Mouse (Mus musculus) hindbrain, postnatal 0 days (tissue): ENCODE measurements at regions not wholly inside any gene's neighbourhood (a gene's known extent, or its start where the extent isn't known, plus 50 kb on each side); places are given as distances from the start of the nearest gene placed in this dataset.

Source experiments
- ATAC-seq: fragments of 200-750 bp; cut with Nextera tagmentation; 2 replicates; pipeline ENCODE4 v1.8.0; 2017; ENCODE audit warnings: mild to moderate bottlenecking, moderate TSS enrichment, moderate library complexity
- DNase-seq: peaks from one replicate; pipeline ENCODE4 v3.0.0-alpha.2; 2015; ENCODE audit warnings: low spot score
- H3K27ac ChIP-seq: fragments of 300-500 bp; sonication (generic); 2 replicates; pipeline ENCODE4 v1.5.1; 2014; ENCODE audit warnings: mild to moderate bottlenecking
- H3K27me3 ChIP-seq: fragments of 300-500 bp; sonication (generic); 2 replicates; pipeline ENCODE4 v1.6.1; 2014; ENCODE audit warnings: low read length, mixed read lengths; ENCODE audit not compliant: insufficient read depth
- H3K36me3 ChIP-seq: fragments of 300-500 bp; sonication (generic); 2 replicates; pipeline ENCODE4 v1.6.1; 2014; ENCODE audit warnings: low read length, mixed read lengths; ENCODE audit not compliant: insufficient read depth
- H3K4me1 ChIP-seq: fragments of 300-500 bp; sonication (generic); 2 replicates; pipeline ENCODE4 v1.6.1; 2014; ENCODE audit warnings: antibody characterized with exemption, low read length, mixed read lengths; ENCODE audit not compliant: insufficient read depth
- H3K4me2 ChIP-seq: fragments of 300-500 bp; sonication (generic); 2 replicates; pipeline ENCODE4 v1.6.1; 2014; ENCODE audit warnings: low read depth, mild to moderate bottlenecking, low read length, moderate library complexity, mixed read lengths
- H3K4me3 ChIP-seq: fragments of 300-500 bp; sonication (generic); 2 replicates; pipeline ENCODE4 v1.5.1; 2014; ENCODE audit warnings: low read length
- H3K9ac ChIP-seq: fragments of 300-500 bp; sonication (generic); replicated peaks from 2 replicates; pipeline ENCODE4 v1.6.1; 2014; ENCODE audit warnings: mild to moderate bottlenecking, low read length, moderate library complexity, mixed read lengths
- H3K9me3 ChIP-seq: fragments of 300-500 bp; sonication (generic); 2 replicates; pipeline ENCODE4 v1.6.1; 2016; ENCODE audit warnings: low read length, mixed read lengths
- CTCF ChIP-seq: IDR thresholded peaks from 2 replicates; pipeline ENCODE4 v1.5.1; 2016; ENCODE audit warnings: antibody characterized with exemption, control low read depth, low read depth
- whole genome bisulfite sequencing: fragments of 180-500 bp; shearing (Covaris S2); extraction: QIAGEN DNeasy Blood & Tissue Kit; methylation state at CpG from one replicate; pipeline ENCODE4 v1.1.7; 2014; 5-methylcytosine and 5-hydroxymethylcytosine counted together

DNA sequence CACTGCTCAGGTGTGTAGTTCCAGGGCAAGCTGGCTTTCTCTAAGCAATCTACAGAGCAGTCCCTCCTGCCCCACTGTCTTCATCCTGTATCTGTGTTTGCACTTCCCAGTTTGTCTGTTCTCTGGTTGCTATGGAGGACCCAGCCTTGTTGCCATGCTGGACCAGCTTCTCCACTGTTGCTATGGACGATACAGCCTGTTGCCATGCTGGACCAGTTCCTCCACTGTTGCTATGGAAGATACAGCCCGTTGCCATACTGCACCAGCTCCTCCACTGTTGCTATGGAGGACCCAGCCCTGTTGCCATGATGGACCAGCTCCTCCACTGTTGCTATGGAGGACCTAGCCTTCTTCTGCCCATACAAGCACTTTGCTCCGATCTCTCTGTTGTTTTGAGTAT is 88.8 kb upstream of the Six2 start:
- DNase-seq (peak; percentile 80), ATAC-seq (peak; percentile 97)
- H3K9me3 ChIP-seq, result no peaks in the 10 kb centered on the region
- no peaks in the 10 kb centered on the region for H3K27me3 ChIP-seq
- H3K27ac ChIP-seq, result 0 out of 2 replicates have a peak overlapping the region, but pooled peaks have one; percentile 11
- no peak overlapping the region for H3K9ac ChIP-seq
- TF ChIP-seq CTCF, result no peak
- no peak overlapping the region for H3K4me2 ChIP-seq
- no peak overlapping the region for H3K4me3 ChIP-seq
- no peaks in the 10 kb centered on the region for H3K36me3 ChIP-seq
- no peaks in the 10 kb centered on the region; the same call in 1 of the 2 replicates for H3K4me1 ChIP-seq
- WGBS, result 30% methylated on average over 3 of the region's 3 CpGs

DNA sequence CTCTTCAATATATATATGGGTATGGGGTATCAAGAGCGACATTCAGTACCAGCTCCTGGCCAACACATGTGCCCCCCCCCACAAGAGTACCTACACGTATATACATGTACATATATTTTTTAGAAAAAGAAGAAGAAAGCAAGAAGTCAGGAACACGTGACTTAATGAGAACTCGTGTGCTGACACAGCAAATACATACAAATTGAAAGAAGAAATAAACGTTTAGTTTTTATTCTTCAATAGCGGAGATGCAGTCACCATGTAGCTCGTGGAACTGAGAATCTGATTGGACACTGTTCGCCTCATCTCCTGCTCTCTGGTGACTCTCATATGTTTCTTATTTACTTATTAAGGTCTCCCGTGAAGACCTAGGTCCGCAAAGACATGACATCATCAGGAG is 80.3 kb upstream of the Six2 start:
- H3K9ac ChIP-seq, result no peak overlapping the region
- H3K4me1 ChIP-seq, result no peaks in the 10 kb centered on the region
- TF ChIP-seq CTCF, result no peak
- DNase-seq (no peak), ATAC-seq (no peak)
- no peak overlapping the region for H3K4me2 ChIP-seq
- no peaks in the 10 kb centered on the region for H3K9me3 ChIP-seq
- no peaks in the 10 kb centered on the region for H3K36me3 ChIP-seq
- no peak overlapping the region for H3K4me3 ChIP-seq
- no peak overlapping the region for H3K27ac ChIP-seq
- WGBS, result 90% methylated on average over 10 of the region's 10 CpGs
- no peaks in the 10 kb centered on the region for H3K27me3 ChIP-seq

DNA sequence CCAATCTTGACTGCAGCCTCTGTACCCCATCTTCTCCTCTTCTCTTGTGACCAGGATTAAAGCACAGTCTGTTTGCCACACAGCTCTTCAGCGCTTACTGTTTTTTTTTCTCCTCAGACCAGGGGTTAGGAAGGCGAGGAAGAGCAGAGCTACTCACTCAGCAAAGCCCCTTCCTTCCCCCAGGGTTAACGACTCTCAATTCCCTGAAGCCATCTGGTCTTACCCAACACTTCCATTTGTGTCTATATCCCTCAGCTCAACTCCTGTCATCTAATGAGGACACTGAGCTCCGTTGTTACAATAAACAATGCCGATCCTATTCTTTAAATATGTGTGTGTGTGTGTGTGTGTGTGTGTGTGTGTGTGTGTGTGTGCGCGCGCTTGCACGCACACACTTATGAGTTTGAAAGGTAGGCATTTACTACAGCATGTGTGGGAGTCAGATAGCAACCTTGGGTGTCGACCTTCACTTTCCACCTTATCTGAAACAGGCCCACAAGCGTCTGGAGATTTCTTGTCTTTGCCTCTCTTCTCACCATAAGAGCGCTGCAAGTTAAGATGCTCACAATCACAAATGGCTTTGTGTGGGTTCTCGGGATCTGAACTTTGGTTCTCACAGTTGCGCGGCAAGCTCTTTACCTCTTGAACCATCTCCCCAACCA is 79.3 kb upstream of the Six2 start:
- Histone ChIP-seq H3K4me2 (no peak overlapping the region), H3K4me1 (no peaks in the 10 kb centered on the region), H3K9ac (no peak overlapping the region), H3K9me3 (peaks cover 4% of the 10 kb centered on the region; the same call in 1 of the 2 replicates), H3K4me3 (no peak overlapping the region), H3K27ac (no peak overlapping the region), H3K36me3 (no peaks in the 10 kb centered on the region), H3K27me3 (no peaks in the 10 kb centered on the region)
- ATAC-seq (no peak), DNase-seq (no peak)
- WGBS, result 82% methylated on average over 15 of the region's 15 CpGs
- TF ChIP-seq CTCF, result no peak

DNA sequence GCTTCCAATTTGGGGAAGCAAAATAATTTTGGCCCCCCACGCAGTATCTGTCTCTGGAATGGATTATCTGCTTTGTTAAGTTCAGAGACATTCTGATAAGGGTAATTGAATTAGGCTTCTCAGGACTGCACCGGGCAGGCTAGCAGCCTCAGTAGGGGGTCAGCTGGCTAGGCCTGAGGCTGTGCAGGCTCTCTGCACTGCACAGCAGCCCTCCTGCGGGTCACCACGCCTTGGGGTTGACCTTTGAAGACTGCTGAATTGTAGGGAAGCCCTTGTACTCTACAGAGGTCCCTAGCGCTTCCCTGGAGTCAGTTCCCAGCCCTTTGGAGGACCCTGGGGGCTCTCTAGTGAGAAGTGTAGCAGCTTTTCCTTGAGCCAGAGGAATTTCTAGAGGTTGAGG is 78.5 kb upstream of the Six2 start:
- Histone ChIP-seq H3K27me3 (no peaks in the 10 kb centered on the region), H3K4me3 (no peak overlapping the region), H3K4me2 (no peak overlapping the region), H3K9me3 (peaks cover 6% of the 10 kb centered on the region; the same call in 1 of the 2 replicates), H3K27ac (no peak overlapping the region), H3K36me3 (no peaks in the 10 kb centered on the region), H3K9ac (no peak overlapping the region), H3K4me1 (no peaks in the 10 kb centered on the region)
- no peak for TF ChIP-seq CTCF
- DNase-seq (no peak), ATAC-seq (no peak)
- 16% methylated on average over 5 of the region's 5 CpGs for WGBS

DNA sequence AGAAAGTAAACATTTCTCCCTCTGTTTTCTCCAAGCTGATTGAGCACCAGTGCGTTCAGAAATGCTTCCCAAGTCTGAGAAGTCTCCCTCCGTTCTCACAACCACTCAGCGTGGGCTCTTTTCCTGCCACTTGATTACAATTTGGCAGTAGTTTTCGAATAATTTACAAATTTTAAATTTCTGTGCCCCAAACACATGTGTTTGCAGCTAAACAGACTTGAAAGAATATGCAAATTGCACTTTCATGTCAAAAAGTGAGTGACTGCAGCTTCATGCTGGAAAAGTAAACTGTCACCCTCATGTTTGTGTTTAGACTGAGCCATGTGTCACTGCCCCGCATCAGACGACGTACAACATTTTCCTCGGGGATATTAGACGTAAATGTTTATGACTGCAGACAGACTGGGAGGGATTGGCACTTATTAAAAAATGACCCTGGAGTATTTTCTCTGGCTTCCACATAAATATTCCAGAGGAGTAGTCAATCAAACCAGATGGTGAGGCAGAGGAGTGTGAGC is 70.6 kb upstream of the Six2 start:
- ATAC-seq (no peak), DNase-seq (no peak)
- no peak overlapping the region for H3K4me3 ChIP-seq
- H3K9ac ChIP-seq, result no peak overlapping the region
- H3K27me3 ChIP-seq, result no peaks in the 10 kb centered on the region
- H3K27ac ChIP-seq, result no peak overlapping the region
- no peaks in the 10 kb centered on the region for H3K4me1 ChIP-seq
- WGBS, result 47% methylated on average over 9 of the region's 9 CpGs
- H3K36me3 ChIP-seq, result no peaks in the 10 kb centered on the region
- TF ChIP-seq CTCF, result no peak
- no peak overlapping the region for H3K4me2 ChIP-seq
- H3K9me3 ChIP-seq, result peaks cover 6% of the 10 kb centered on the region; the same call in 1 of the 2 replicates

DNA sequence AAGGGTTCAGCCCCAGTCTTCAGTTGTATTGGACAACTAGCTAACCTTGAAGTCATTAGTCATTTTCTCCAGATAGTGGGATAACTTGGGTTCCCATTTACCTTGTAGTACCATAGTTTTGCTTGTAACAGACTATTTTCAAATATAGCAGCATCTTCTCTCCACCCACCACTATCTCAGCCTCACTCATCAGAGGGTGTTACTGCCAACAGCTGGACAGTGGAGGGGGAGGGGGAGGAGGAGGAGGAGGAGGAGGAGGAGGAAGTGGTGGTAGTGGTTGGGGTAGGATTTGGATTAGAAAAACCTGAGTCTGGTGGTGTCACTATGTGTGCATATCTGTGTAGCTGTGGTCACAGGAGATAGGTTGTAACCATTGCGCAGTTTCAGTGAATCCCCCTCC is 69.6 kb upstream of the Six2 start:
- H3K4me1 ChIP-seq, result no peaks in the 10 kb centered on the region
- TF ChIP-seq CTCF, result no peak
- no peak overlapping the region for H3K4me2 ChIP-seq
- ATAC-seq (no peak), DNase-seq (no peak)
- peaks cover 5% of the 10 kb centered on the region; the same call in 1 of the 2 replicates for H3K9me3 ChIP-seq
- 100% methylated on average over 1 of the region's 1 CpGs for WGBS
- H3K4me3 ChIP-seq, result no peak overlapping the region
- no peaks in the 10 kb centered on the region for H3K36me3 ChIP-seq
- no peaks in the 10 kb centered on the region for H3K27me3 ChIP-seq
- H3K27ac ChIP-seq, result no peak overlapping the region
- H3K9ac ChIP-seq, result no peak overlapping the region

DNA sequence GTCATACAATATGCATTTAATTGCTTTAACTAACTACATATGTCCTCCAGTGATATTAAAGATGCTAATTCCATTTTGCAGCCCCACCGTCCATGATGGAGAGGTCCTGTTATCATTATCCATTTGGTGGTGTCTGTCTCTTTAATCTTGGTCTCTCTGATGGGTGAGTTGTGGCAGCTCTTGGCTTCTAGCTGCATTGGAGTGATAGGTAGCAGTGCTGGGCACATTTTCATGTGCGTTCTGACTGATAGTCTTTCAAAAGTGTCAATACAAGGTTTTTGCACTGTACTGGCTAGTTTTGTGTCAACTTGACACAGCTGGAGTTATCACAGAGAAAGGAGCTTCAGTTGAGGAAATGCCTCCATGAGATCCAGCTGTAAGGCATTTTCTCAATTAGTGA is 67.5 kb upstream of the Six2 start:
- no peaks in the 10 kb centered on the region for H3K36me3 ChIP-seq
- no peak for ATAC-seq
- H3K4me1 ChIP-seq, result no peaks in the 10 kb centered on the region
- H3K4me3 ChIP-seq, result no peak overlapping the region
- DNase-seq, result no peak
- H3K27ac ChIP-seq, result no peak overlapping the region
- no peaks in the 10 kb centered on the region for H3K27me3 ChIP-seq
- no peaks in the 10 kb centered on the region for H3K9me3 ChIP-seq
- H3K4me2 ChIP-seq, result no peak overlapping the region
- no peak overlapping the region for H3K9ac ChIP-seq
- TF ChIP-seq CTCF, result no peak
- 87% methylated on average over 2 of the region's 2 CpGs for WGBS
